Mouse (Mus musculus): Measurements from ENCODE around the gene Sh3rf1.

Gene Sh3rf1

DNA sequence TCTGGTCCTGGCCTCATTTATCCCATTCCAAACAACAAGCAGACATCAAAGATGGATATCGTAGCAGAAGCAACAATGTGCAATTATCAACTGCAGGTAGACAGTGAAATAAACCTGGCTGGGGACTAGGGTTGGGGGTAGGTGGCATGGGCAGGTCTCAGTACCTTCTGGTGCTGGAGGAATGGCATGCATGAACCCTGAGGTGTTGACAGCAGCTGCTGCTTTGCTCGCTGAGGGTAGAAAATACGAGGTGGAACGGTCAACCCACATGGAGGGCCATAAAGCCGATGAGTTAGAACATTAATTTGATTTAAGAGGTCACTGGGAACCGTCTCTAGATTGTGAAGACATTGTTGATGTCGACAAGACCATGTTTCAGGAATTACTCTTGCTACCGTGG, 98.8 kb downstream of the Sh3rf1 start:
- no peak for DNase-seq (ENCODE audit: low spot score in 2 of 2)

DNA sequence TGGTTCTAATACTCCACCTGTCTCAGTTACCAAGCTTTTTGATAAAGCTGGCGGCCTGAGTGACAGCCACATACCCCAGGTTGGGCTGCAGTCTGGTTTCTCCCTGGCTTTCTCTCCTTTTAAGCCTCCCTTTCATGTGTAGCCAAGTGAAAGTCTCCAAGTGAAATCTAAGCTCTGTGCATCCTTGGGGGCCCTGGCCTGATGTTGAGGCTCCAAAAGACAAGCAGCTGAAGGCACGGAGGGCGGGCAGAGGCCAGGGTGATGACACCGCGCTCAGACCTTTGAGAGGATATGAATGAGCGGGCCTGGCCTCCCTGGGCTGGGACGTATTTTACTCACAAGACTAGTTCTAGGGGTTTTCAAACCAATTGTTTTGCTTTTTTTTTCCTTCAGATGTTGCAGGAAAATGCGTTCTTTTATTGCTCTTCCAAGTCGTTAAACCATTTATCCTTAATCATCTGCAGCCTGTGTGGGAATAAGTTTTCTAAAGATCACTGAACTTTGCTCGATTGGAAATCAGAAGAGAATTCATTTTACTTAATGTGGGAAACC, 100.8 kb downstream of the Sh3rf1 start:
- no peak for DNase-seq (ENCODE audit: low spot score in 2 of 2)

DNA sequence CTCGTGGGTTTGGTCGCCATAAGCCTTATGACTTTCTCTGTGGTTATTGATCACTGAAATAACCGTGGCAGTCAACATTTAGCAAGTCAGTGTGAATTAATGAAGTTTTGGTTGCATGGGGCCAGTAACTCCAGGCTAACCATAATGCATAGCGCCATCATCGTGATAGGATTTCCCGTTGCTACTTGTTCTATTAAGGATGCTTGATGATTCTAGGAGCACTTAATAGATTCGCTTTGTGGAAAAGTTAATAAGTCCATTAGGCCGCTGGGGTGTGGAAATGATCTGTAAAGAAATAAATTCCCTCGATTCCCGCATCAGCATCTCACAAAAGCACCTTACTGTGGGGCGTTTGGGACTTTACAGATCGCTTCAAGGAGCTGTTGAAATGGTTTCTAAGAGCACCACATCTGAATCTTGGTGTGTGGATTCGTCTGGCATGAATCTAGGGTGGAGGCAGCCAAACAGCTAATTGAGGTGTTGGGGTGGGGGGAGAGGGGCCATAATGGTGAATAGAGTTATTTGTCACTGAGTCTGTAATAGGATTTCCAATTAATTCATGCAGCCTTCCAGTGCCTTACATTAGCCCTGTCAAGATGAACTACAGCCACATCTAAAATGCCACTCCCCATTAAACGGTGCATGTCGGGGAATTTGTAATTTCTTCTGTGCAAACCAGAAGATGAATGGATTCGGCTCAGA, 101.5 kb downstream of the Sh3rf1 start:
- DNase-seq (ENCODE audit: low spot score in 2 of 2) = no peak

DNA sequence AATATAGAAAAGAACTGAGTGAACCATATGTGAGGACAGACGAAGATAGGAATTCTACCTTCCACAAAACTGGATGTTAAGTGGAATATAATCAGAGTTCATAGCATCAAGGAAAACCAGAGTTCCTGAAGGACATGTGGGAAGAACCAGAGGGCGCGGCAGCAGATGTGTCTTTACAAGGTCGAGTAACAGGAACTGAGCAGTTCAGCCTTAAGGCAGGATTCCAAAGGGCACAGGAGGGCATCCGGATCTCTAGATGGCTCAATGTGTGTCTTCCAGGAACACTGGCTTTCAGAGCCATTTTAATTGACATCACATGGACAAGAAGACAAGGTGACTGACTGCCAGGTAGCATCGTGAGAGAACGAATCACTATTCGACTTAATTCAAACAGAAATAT, 102.6 kb downstream of the Sh3rf1 start:
- no peak for DNase-seq (ENCODE audit: low spot score in 2 of 2)

DNA sequence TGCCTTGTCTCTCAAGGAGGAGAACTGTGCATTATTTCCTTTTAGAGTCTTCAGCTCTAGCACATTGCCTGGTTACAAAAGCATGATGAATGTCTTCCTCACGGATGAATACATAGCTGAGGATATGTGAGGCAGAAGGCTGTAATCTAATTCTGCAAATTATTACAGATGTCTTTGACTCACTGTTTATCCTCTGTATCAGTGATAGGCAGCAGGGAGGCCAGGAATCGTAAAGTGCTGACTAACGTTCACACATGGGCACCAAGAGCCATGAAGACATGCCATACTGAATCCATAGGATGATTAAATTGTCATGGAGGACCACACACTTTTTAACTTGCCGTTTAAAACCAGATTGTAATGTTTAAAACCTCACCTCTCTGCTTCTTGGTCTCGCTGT, 103.7 kb downstream of the Sh3rf1 start:
- no peak for DNase-seq (ENCODE audit: low spot score in 2 of 2)

DNA sequence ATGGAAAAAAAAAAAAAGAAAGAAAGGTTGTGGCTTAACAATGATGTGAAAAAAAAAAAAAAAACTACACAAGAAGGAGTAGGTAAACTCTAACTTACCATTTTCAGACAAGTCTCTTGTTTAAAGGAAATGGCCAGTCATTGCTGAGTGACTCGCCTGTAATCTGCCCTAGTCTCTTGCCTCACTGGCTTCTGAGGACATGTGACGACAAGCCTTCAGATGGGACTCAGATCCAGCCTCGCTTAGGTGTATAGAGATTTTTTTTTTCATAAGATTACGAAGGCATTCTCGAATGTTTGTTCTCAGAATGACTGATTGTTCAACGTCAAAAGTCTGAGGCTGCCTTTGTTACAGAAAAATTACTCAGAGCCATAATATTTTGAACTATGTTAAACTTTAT, 116.0 kb downstream of the Sh3rf1 start:
- no peak for DNase-seq (ENCODE audit: low spot score in 2 of 2)

DNA sequence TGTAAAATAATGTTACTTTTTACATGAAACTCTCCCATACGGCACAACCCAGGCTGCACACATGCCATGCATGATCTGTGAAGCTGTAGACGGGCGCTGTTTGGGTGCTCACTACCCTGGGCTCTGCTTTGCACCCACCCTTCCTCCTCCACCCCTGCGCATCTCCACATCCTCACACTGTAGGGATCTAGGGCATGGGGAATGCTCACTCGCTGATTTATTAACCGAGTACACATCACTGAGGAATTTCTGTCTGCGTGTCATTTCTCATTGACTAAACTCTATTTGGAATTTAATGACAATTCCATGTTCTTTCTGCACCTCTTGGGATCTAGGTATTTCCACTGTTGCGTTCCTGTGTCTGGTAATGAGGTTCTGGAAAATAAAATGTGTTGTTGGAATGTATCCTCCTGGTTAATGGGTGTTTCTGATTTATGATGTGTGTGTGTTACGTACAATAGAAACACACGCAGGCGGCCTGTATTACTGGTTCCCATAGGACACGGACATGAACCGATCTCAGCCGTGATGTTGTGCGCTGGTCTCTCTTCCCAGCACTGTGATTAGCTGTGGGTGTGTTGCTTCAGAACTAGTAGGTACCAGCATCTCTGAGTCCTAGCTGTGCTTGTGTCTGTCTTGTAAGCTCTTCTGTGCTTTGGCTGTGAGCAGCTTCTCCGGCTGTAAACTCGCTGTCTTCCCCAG, 116.8 kb downstream of the Sh3rf1 start:
- DNase-seq (ENCODE audit: low spot score in 2 of 2) = no peak

DNA sequence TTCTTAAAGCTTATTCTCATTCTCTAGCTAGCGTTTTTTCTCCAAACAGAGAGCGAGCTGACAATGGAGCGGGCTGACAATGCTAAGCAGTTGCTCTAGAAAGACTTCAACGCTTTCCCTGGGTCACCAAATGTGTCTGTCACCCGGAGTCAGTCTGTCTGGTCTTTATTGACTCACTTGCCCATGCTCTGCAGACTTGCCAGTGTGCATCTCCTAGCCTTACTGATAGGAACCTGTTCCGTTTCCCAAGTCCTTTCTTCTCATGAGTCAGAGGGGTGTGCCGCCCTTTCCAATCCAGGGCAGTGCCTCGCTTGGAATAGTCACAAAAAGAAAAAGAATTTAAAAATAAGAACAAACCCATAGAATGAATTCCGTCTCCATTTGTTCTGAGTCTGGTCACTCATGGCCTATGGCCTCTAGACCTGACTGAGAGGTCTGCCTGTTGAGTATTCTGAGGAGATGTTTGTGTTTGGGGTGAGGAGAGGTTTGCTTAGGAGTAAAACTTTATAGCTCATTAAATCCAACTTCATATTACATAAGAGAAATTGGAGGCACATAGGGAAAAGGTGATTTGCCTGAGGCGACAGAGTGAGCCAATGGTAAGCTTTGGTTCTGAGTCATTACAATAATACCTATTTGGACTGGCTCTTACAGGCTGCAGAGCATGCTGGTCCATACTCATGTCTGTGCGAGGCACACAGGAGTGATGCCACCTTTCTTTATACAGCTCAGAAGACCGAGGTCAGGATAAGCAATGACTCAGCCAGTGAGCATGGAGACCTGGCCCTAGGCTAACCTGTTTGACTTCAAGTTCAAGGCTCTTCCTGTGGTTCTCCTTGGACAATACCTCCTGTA, 118.1 kb downstream of the Sh3rf1 start:
- DNase-seq (ENCODE audit: low spot score in 2 of 2) = no peak

DNA sequence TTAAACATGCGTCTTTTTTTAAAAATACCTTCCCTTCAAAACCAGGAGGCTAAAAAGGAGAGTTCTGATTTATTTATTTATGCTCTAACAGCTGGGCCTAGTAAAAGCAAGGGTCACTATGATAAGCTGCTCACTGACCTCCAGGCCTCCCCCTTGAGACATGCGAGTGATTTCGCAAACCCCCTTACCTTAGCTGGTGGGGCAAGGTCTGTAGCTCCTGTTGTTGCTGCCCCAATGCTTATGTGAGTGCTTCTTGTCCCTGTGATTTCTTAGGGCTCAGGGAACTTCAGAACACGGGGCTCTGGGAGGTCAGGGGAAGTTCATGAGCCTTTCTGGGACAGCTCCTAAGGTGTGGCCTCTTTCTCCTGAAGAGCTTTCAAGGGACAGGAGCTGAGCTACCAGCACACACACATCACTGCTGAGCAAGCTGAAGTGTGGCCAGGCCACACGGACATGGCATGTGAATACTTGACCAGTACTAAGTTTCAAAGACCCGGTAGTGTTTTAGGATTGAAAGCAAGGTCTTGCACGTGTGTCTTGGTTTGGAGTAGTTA, 118.9 kb downstream of the Sh3rf1 start:
- no peak for DNase-seq (ENCODE audit: low spot score in 2 of 2)

DNA sequence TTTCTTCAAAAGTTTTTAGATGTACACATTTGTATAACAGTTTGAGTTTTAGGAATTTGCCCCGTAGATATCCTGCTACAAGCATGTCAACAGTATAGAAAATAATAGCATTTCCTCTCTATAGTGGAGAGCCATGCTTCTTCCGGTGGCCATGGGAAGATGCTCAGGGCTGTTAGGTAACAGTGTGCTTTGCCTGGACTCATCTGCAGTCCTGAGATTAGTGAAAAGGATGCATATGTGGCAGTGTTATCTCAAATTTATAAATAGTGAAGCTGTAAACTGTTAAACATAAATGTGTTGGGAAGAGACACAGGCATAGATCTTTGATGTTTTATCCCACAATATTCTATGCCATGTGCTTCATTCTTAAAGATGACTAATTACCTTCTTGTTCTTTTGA, 120.8 kb downstream of the Sh3rf1 start:
- DNase-seq (ENCODE audit: low spot score in 2 of 2) = no peak

DNA sequence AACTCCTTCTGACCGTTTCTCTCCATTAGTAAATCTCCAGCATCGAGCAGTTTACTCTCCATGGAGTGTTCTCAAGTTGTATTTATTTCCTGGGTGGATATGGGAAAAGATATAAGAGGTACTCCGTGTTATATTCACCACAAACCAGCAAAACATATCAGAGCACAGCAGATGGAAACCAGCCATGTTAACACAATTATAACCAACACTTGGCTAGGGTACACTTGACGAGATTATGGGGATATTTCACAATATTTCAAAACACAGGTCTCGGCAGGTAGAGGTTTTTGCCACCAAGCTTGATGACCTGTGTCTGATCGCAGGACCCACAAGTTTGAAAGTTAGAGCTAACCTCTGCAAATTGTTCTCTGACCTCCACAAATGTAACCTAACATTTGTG, 123.3 kb downstream of the Sh3rf1 start:
- no peak for DNase-seq (ENCODE audit: low spot score in 2 of 2)

DNA sequence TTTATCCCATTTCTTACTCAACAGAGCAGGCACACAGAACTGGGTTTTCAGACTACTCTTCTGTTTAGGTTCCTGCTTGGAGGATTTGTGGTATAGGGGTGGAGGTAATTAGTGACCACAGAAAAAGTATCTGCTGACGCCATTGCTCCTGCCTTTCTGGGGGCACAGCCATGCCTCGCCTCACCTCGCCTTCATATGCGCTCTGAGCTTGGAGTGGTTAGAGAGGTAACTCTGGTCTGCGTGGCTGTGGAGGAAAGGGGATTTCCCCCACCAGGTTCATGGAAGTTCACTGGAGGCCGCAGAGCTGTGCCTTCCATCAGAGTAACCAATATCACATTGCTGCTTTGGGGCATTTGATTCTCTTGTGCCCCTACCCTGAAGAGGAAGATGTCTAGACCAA, 123.9 kb downstream of the Sh3rf1 start:
- no peak for DNase-seq (ENCODE audit: low spot score in 2 of 2)

DNA sequence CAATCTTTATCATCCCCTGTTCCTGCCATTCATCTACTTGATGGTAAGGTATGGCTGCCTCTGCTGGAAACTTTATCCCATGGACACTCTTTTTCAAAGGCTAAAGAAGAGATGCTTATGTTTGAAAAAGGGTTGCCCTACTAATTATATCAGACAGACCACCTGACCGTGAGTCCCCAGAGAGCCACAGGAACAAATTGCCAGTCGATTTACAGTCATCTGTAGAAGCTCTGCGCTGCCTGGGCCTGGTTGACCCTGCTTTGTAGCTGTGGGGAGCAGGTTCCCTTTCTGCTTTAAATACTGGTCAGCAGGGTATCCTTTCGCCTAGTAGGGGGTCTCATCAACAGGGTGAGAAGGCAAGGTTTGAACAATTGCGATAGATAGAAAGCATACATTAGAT, 124.4 kb downstream of the Sh3rf1 start:
- DNase-seq (ENCODE audit: low spot score in 2 of 2) = no peak

DNA sequence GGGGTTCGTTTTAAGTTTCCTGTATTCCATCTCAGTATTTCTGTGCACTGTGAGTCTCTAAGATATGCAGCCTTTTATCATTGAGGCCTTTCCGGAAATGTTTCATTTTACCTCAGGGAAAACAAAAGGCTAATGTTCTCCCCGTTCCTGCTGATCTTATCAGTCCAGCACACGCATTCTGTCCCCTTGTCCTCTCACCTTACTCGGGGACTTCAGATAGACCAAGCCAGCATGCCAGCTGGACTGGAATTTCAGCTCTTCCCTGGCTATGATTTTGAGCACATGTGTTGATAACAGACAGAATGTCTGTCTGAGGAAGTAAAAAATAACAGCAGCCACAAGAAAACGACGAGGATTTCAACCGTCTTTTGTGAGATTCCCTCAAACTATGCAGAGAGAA, 124.8 kb downstream of the Sh3rf1 start:
- DNase-seq (ENCODE audit: low spot score in 2 of 2) = no peak

DNA sequence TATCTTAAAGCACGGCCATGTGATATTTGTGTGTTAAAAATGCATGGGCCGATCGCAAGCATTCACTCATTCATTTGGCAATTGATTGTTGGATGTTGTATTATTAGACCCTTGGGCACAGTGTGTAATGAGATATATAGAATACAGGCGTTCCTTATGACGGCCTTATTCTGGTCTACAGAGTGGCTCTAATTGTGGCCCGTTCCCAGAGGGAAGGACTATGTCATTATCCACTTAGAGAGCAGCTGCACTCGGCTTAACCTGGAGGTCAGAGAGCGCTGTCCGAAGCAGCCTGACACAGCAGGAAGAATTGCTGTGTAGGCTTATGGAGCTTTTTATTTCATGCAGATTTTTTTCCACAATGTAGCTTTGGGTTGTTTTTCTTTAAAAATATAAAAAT, 126.8 kb downstream of the Sh3rf1 start:
- no peak for DNase-seq (ENCODE audit: low spot score in 2 of 2)

DNA sequence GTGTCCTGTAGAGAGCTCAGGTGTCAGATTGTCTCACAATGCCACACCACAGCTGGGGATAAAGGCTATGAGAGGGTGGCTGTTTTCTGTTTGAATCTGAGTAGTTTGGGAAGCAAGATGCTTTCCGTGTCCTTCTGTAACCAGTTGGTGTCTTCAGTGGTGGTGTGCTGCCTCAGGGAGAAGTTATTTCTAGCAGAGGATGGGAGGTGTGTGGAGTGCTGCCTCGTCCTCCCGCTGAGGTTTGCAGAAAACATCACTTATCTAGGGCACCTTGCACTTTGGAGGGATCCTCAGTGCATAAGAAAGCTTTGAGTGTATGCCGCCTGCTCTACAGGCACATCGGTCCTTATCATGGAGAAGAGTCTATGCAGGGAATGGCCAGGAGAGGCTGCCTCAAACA, 128.0 kb downstream of the Sh3rf1 start:
- DNase-seq (ENCODE audit: low spot score in 2 of 2) = no peak

DNA sequence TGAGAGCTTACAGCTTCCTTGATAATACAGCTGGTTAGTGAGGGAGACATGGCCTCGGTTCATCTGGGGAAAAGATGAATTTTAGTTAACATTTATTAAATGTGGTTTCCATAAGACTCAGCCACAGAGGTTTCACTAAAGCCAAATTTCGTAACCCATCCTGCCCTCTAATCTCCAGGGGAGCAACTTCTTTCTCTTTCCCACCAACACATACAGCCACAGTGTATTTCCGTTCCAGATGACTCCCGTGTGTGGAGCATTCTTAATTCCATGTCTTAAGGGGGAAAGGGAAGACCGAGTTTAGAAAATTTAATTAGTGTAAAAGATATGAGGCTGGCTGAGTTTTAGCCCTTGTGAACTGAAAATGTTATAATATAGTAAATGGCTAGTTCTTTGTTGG, 131.8 kb downstream of the Sh3rf1 start:
- DNase-seq (ENCODE audit: low spot score in 2 of 2) = no peak

DNA sequence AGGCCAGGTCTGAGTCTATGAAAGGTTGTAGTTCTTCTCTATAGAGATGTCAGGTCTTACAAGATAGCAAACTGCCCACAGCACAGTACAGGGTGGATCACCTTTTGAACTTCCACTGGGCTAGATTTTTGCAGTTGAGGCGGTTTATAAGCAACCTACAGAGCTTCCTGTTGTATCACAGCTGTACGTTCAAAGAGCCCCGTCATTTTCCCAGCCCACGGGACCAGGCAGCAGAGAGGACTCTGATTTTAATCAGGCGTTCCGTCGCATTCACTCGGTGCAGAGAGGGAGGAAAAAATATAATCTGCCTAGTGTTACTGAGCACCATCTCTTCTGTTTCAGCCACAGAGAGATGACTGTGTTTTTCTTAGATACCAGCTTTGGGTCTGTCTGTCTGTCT, 135.3 kb downstream of the Sh3rf1 start:
- DNase-seq (ENCODE audit: low spot score in 2 of 2) = no peak

DNA sequence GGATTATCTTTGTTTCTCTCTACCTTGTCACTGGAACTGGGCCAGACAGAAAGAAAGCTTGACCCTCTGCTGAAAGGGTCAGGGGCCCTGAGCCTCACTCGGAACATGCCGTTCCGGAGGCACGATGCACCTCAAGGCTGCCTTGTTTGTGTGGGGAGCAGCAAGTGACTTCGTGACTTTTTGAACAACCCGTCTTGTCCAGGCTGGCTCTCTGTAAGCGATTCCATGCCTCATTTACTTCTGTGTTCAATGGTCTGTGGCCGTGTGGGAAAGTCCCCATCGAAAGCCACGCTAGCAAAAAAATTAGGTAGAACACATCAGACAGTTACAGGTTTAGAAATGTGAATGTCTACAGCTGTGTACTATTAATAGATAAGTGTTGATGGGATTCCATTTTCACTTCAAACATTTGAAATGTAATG, 136.2 kb downstream of the Sh3rf1 start:
- DNase-seq (ENCODE audit: low spot score in 2 of 2) = no peak

DNA sequence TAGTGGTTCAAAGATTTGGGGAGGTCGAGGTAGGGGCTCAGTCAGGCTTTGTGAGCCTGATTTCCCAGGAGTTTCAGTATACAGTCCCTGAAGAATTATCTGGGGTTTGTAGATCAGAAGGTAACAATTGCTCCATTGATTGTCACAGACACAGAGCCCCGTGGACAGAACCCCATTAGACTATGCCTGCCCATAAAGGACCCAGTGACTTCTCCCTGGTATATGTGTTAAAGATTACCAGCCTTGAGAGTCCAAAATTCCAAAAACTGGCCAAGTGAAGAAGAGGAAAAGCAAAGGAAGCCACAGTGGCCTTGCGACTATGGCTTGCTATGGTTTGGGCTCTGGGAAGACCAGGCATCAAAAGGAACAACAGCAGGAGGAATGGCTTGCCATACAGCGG, 136.7 kb downstream of the Sh3rf1 start:
- DNase-seq (ENCODE audit: low spot score in 2 of 2) = no peak

DNA sequence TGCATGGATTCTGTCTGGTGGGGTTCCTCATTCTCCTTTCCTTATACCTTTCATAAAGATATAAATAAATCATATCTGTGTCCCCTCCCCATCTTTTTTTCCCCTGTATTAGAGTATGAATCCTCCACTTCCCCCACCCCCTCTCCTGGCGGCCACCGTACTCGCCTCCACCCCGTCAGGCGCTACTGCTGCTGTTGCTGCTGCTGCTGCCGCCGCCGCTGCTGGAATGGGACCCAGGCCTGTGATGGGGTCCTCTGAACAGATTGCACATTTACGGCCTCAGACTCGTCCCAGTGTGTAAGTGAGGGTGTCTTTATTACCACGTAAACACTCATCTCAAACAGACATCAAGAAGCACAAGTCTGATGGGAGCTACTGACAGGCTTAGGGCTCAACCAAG, 137.8 kb downstream of the Sh3rf1 start:
- DNase-seq (ENCODE audit: low spot score in 2 of 2) = no peak

DNA sequence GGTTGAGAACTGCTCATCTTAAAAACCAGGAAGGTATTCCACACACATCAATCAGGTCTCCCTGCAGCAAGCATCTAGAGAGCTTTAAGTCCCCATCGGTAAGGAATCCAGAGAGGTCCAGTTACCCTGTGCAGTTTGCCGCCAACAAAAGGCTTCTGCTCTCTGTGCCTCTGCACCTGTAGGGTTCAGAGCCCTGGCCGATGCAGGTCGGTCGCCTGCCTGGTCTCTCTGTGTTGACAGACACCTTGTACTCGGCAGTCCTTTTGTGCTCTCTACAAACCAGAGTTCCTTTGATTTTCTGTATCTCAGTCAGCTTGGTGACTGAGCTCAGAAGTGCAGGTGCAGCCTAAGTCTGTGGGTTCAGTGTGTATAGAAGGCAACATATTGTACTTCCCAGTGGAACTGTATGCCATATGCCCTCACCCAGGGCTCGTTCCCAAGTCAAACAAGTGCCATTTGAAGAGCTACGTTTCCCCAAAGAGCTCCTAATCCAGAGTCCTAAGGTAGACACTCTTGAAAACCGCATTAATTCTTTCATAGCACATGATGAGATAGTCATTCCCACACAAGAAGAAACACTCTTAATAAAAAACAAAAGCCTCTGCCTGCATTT, 138.7 kb downstream of the Sh3rf1 start:
- DNase-seq (ENCODE audit: low spot score in 2 of 2) = no peak

Measured in frontal cortex, postnatal 14 days (tissue).